Mouse (Mus musculus): ENCODE measurements around the gene Rabgap1l.

DNA sequence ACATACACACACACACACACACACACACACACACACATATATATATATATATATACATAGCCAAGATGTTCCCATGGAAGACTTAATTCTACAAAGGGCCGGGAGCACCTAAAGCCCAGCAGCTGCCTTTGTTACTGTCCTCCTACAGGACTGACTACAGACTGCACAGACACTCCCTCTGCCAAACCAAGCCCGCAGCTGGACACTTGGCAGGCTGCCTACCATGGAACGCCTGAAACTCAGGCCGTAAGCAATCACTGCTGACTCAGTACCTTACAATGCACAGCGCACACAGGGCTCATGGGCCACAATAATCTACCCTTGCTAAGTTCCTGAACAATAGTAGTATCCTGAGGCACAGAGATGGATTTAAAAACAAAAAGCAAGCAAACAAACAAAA lies 261.6 kb downstream of the Rabgap1l start:
- TF ChIP-seq POLR2A (IDR thresholded peaks at IDR 0.05; ENCODE audit: control insufficient read depth, low read depth, low read length) (no peak), CTCF (IDR thresholded peaks at IDR 0.05; ENCODE audit: control insufficient read depth, insufficient read depth, insufficient replicate concordance, low read depth, low read length) (no peak)
